Mouse (Mus musculus): ENCODE measurements at regions not wholly inside any gene's neighbourhood (a gene's known extent, or its start where the extent isn't known, plus 50 kb on each side); places are given as distances from the start of the nearest gene placed in this dataset.

- 66% methylated on average over 2 of the region's 2 CpGs for WGBS
- ATAC-seq (ENCODE audit: low FRiP score) (no peak), DNase-seq (ENCODE audit: low spot score) (no peak)
- no peak overlapping the region for H3K9ac ChIP-seq
- H3K4me1 ChIP-seq (replicated peaks; ENCODE audit: control insufficient read depth, insufficient read depth, low read length) = no peaks in the 10 kb centered on the region
- H3K4me3 ChIP-seq (replicated peaks; ENCODE audit: low read length) = no peak overlapping the region
- no peak overlapping the region for H3K4me2 ChIP-seq (replicated peaks)
- no peaks in the 10 kb centered on the region for H3K27me3 ChIP-seq (ENCODE audit: control insufficient read depth, insufficient read depth, low read length)
- no peaks in the 10 kb centered on the region for H3K36me3 ChIP-seq (replicated peaks; ENCODE audit: control insufficient read depth, insufficient read depth)
- no peak overlapping the region for H3K27ac ChIP-seq
- no peaks in the 10 kb centered on the region for H3K9me3 ChIP-seq (ENCODE audit: control insufficient read depth, low read length)
Measured at GRCm38 (mm10) chr2:78416574-78417109, 451.3 kb upstream of the Ube2e3 start.

GRCm38 (mm10) chr2:78412985-78413384 lies 454.9 kb upstream of the Ube2e3 start:
- Histone ChIP-seq H3K4me1 (replicated peaks; ENCODE audit: control insufficient read depth, insufficient read depth, low read length) (no peaks in the 10 kb centered on the region), H3K4me3 (replicated peaks; ENCODE audit: low read length) (no peak overlapping the region), H3K27me3 (ENCODE audit: control insufficient read depth, insufficient read depth, low read length) (no peaks in the 10 kb centered on the region), H3K4me2 (replicated peaks) (no peak overlapping the region), H3K27ac (no peak overlapping the region), H3K9me3 (ENCODE audit: control insufficient read depth, low read length) (no peaks in the 10 kb centered on the region), H3K36me3 (replicated peaks; ENCODE audit: control insufficient read depth, insufficient read depth) (no peaks in the 10 kb centered on the region), H3K9ac (no peak overlapping the region)
- DNase-seq (ENCODE audit: low spot score) (no peak), ATAC-seq (ENCODE audit: low FRiP score) (no peak)
- 88% methylated on average over 4 of the region's 4 CpGs for WGBS

GRCm38 (mm10) chr2:78403890-78404289 lies 457.7 kb upstream of the Cwc22 start:
- ATAC-seq (ENCODE audit: low FRiP score) = no peak
- no peak for DNase-seq (ENCODE audit: low spot score)
- H3K9ac ChIP-seq = no peak overlapping the region
- no peaks in the 10 kb centered on the region for H3K4me1 ChIP-seq (replicated peaks; ENCODE audit: control insufficient read depth, insufficient read depth, low read length)
- no peaks in the 10 kb centered on the region for H3K36me3 ChIP-seq (replicated peaks; ENCODE audit: control insufficient read depth, insufficient read depth)
- H3K4me3 ChIP-seq (replicated peaks; ENCODE audit: low read length) = no peak overlapping the region
- no peaks in the 10 kb centered on the region for H3K9me3 ChIP-seq (ENCODE audit: control insufficient read depth, low read length)
- no peak overlapping the region for H3K4me2 ChIP-seq (replicated peaks)
- H3K27ac ChIP-seq = no peak overlapping the region
- H3K27me3 ChIP-seq (ENCODE audit: control insufficient read depth, insufficient read depth, low read length) = no peaks in the 10 kb centered on the region
- WGBS = 88% methylated on average over 3 of the region's 3 CpGs

GRCm38 (mm10) chr2:78399236-78399635 lies 453.1 kb upstream of the Cwc22 start:
- no peaks in the 10 kb centered on the region for H3K27me3 ChIP-seq (ENCODE audit: control insufficient read depth, insufficient read depth, low read length)
- H3K27ac ChIP-seq = no peak overlapping the region
- DNase-seq (ENCODE audit: low spot score) = no peak
- no peak overlapping the region for H3K4me2 ChIP-seq (replicated peaks)
- no peaks in the 10 kb centered on the region for H3K9me3 ChIP-seq (ENCODE audit: control insufficient read depth, low read length)
- no peaks in the 10 kb centered on the region for H3K4me1 ChIP-seq (replicated peaks; ENCODE audit: control insufficient read depth, insufficient read depth, low read length)
- H3K4me3 ChIP-seq (replicated peaks; ENCODE audit: low read length) = no peak overlapping the region
- no peak for ATAC-seq (ENCODE audit: low FRiP score)
- H3K9ac ChIP-seq = no peak overlapping the region
- no peaks in the 10 kb centered on the region for H3K36me3 ChIP-seq (replicated peaks; ENCODE audit: control insufficient read depth, insufficient read depth)

- ATAC-seq (ENCODE audit: low FRiP score) = no peak
- no peak overlapping the region for H3K27ac ChIP-seq
- WGBS = 86% methylated on average over 3 of the region's 3 CpGs
Measured at GRCm38 (mm10) chr2:78396924-78397323, 450.7 kb upstream of the Cwc22 start.

GRCm38 (mm10) chr2:78393090-78393489 lies 446.9 kb upstream of the Cwc22 start:
- no peak for ATAC-seq (ENCODE audit: low FRiP score)
- no peaks in the 10 kb centered on the region for H3K27me3 ChIP-seq (ENCODE audit: control insufficient read depth, insufficient read depth, low read length)
- DNase-seq (ENCODE audit: low spot score) = no peak
- WGBS = 57% methylated on average over 4 of the region's 4 CpGs
- H3K27ac ChIP-seq = no peak overlapping the region
- no peaks in the 10 kb centered on the region for H3K36me3 ChIP-seq (replicated peaks; ENCODE audit: control insufficient read depth, insufficient read depth)
- H3K4me1 ChIP-seq (replicated peaks; ENCODE audit: control insufficient read depth, insufficient read depth, low read length) = no peaks in the 10 kb centered on the region
- no peak overlapping the region for H3K9ac ChIP-seq
- H3K4me2 ChIP-seq (replicated peaks) = no peak overlapping the region
- H3K4me3 ChIP-seq (replicated peaks; ENCODE audit: low read length) = no peak overlapping the region
- H3K9me3 ChIP-seq (ENCODE audit: control insufficient read depth, low read length) = no peaks in the 10 kb centered on the region

More at GRCm38 (mm10) chr2:78396924-78397323, 450.7 kb upstream of the Cwc22 start:
- H3K4me2 ChIP-seq (replicated peaks) = no peak overlapping the region
- no peak for DNase-seq (ENCODE audit: low spot score)
- no peak overlapping the region for H3K4me3 ChIP-seq (replicated peaks; ENCODE audit: low read length)
- no peak overlapping the region for H3K9ac ChIP-seq
- no peaks in the 10 kb centered on the region for H3K27me3 ChIP-seq (ENCODE audit: control insufficient read depth, insufficient read depth, low read length)
- no peaks in the 10 kb centered on the region for H3K36me3 ChIP-seq (replicated peaks; ENCODE audit: control insufficient read depth, insufficient read depth)
- H3K4me1 ChIP-seq (replicated peaks; ENCODE audit: control insufficient read depth, insufficient read depth, low read length) = no peaks in the 10 kb centered on the region
- H3K9me3 ChIP-seq (ENCODE audit: control insufficient read depth, low read length) = no peaks in the 10 kb centered on the region

GRCm38 (mm10) chr2:78392425-78392824 lies 446.2 kb upstream of the Cwc22 start:
- WGBS = 21% methylated on average over 2 of the region's 2 CpGs
- Histone ChIP-seq H3K27ac (no peak overlapping the region), H3K36me3 (replicated peaks; ENCODE audit: control insufficient read depth, insufficient read depth) (no peaks in the 10 kb centered on the region), H3K9ac (no peak overlapping the region), H3K27me3 (ENCODE audit: control insufficient read depth, insufficient read depth, low read length) (no peaks in the 10 kb centered on the region), H3K9me3 (ENCODE audit: control insufficient read depth, low read length) (no peaks in the 10 kb centered on the region), H3K4me3 (replicated peaks; ENCODE audit: low read length) (no peak overlapping the region), H3K4me2 (replicated peaks) (no peak overlapping the region), H3K4me1 (replicated peaks; ENCODE audit: control insufficient read depth, insufficient read depth, low read length) (no peaks in the 10 kb centered on the region)
- ATAC-seq (ENCODE audit: low FRiP score) (no peak; the same call in 1 of the 2 replicates), DNase-seq (ENCODE audit: low spot score) (no peak)

GRCm38 (mm10) chr2:78388001-78388400 lies 441.8 kb upstream of the Cwc22 start:
- DNase-seq (ENCODE audit: low spot score) (no peak), ATAC-seq (ENCODE audit: low FRiP score) (no peak)
- Histone ChIP-seq H3K4me3 (replicated peaks; ENCODE audit: low read length) (no peak overlapping the region), H3K9ac (no peak overlapping the region), H3K36me3 (replicated peaks; ENCODE audit: control insufficient read depth, insufficient read depth) (no peaks in the 10 kb centered on the region), H3K4me2 (replicated peaks) (no peak overlapping the region), H3K9me3 (ENCODE audit: control insufficient read depth, low read length) (no peaks in the 10 kb centered on the region), H3K27ac (no peak overlapping the region), H3K27me3 (ENCODE audit: control insufficient read depth, insufficient read depth, low read length) (no peaks in the 10 kb centered on the region), H3K4me1 (replicated peaks; ENCODE audit: control insufficient read depth, insufficient read depth, low read length) (no peaks in the 10 kb centered on the region)
- 79% methylated on average over 4 of the region's 4 CpGs for WGBS

GRCm38 (mm10) chr2:78381234-78381633 lies 435.1 kb upstream of the Cwc22 start:
- no peak overlapping the region for H3K27ac ChIP-seq
- no peak overlapping the region for H3K9ac ChIP-seq
- H3K36me3 ChIP-seq (replicated peaks; ENCODE audit: control insufficient read depth, insufficient read depth) = no peaks in the 10 kb centered on the region
- no peaks in the 10 kb centered on the region for H3K9me3 ChIP-seq (ENCODE audit: control insufficient read depth, low read length)
- no peaks in the 10 kb centered on the region for H3K27me3 ChIP-seq (ENCODE audit: control insufficient read depth, insufficient read depth, low read length)
- H3K4me3 ChIP-seq (replicated peaks; ENCODE audit: low read length) = no peak overlapping the region
- no peak overlapping the region for H3K4me2 ChIP-seq (replicated peaks)
- DNase-seq (ENCODE audit: low spot score) = no peak
- ATAC-seq (ENCODE audit: low FRiP score) = no peak
- no peaks in the 10 kb centered on the region for H3K4me1 ChIP-seq (replicated peaks; ENCODE audit: control insufficient read depth, insufficient read depth, low read length)

Measured in hindbrain, embryonic 14.5 days (tissue).